Mouse (Mus musculus): Measurements from ENCODE around the gene Adprm.

DNA sequence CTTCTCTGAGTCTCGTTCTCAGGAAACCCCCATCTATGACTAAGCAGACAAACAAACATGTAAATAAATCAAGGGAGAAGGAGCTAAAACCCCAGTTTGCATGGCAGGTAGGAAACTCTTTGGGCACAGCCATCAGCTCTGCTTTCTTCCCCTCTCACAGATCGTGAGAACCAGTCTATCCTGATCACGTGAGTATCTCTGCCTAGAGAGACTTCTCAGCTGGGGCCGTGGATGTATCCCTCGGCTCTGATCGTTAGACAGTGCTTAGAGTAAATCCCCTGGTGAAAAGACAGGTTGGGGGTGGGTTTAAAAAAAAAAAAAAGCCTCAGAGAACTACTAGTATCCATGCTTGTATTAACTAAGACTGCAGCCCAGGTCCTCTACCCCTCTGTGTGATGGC lies 30.8 kb upstream of the Adprm start:
- TF ChIP-seq CTCF (IDR thresholded peaks at IDR 0.05; ENCODE audit: insufficient read depth, low read depth, low read length) (no peak), POLR2A (IDR thresholded peaks at IDR 0.05; ENCODE audit: insufficient read depth, low read depth, low read length) (no peak)
